Mouse (Mus musculus): Measurements from ENCODE around the gene Srms. TPM values are rescaled to one million over a fixed set of nuclear protein-coding genes. Genes with fewer than 3 reads are reported as not detected.

Srms gene
- 0.57 and 0.96 TPM in 2 replicates for polyA plus RNA-seq (2012; rRNA removed; ENCODE audit: low replicate concordance)

GRCm38 (mm10) chr2:181213021-181213445 is at the start of gene Srms:
TSS of gene Srms (minus strand) at chr2:181213185.

GRCm38 (mm10) chr2:181241602-181242313 is 28.8 kb upstream of the Srms start, which contains the start of gene Helz2:
TSS of gene Helz2 (minus strand) at chr2:181242027.

GRCm38 (mm10) chr2:181219538-181220216 is 6.7 kb upstream of the Srms start, which contains the start of gene Fndc11:
TSS of gene Fndc11 (plus strand) at chr2:181220013.

GRCm38 (mm10) chr2:181202422-181202821 is 10.6 kb downstream of the Srms start, which contains the start of gene Ptk6:
TSS of gene Ptk6 (minus strand) at chr2:181202789.

GRCm38 (mm10) chr2:181187121-181188000 is 25.6 kb downstream of the Srms start, which contains the start of gene Ppdpf:
TSS of gene Ppdpf (plus strand) at chr2:181187247.

GRCm38 (mm10) chr2:181156248-181157121 is 56.5 kb downstream of the Srms start, which contains the start of gene Eef1a2:
TSS of gene Eef1a2 (minus strand) at chr2:181157014.

Other genes with a start within 250 kb of the Srms start
- 46.8 and 52.4 TPM in 2 replicates for gene Arfgap1, start 246.0 kb downstream of the Srms start, polyA plus RNA-seq (2012; rRNA removed; ENCODE audit: low replicate concordance)
- gene Col20a1, start 226.7 kb downstream of the Srms start, polyA plus RNA-seq (2012; rRNA removed; ENCODE audit: low replicate concordance) = 2.1 and 3.8 TPM in 2 replicates
- 0.02 and 0.11 TPM in 2 replicates for gene Chrna4, start 169.6 kb downstream of the Srms start, polyA plus RNA-seq (2012; rRNA removed; ENCODE audit: low replicate concordance)
- gene Kcnq2, start 77.9 kb downstream of the Srms start, polyA plus RNA-seq (2012; rRNA removed; ENCODE audit: low replicate concordance) = 0.38 and 0.50 TPM in 2 replicates
- gene Eef1a2, start 56.2 kb downstream of the Srms start, polyA plus RNA-seq (2012; rRNA removed; ENCODE audit: low replicate concordance) = 2.7 and 3.7 TPM in 2 replicates
- gene Ppdpf, start 25.9 kb downstream of the Srms start, polyA plus RNA-seq (2012; rRNA removed; ENCODE audit: low replicate concordance) = 266 and 328 TPM in 2 replicates
- 1.1 and 6.9 TPM in 2 replicates for gene Ptk6, start 10.4 kb downstream of the Srms start, polyA plus RNA-seq (2012; rRNA removed; ENCODE audit: low replicate concordance)
- gene Fndc11, start 6.8 kb upstream of the Srms start, polyA plus RNA-seq (2012; rRNA removed; ENCODE audit: low replicate concordance) = 0.30 and 0.58 TPM in 2 replicates
- 30.3 and 39.9 TPM in 2 replicates for gene Helz2, start 28.8 kb upstream of the Srms start, polyA plus RNA-seq (2012; rRNA removed; ENCODE audit: low replicate concordance)
- 16.9 and 31.9 TPM in 2 replicates for gene Gmeb2, start 74.8 kb upstream of the Srms start, polyA plus RNA-seq (2012; rRNA removed; ENCODE audit: low replicate concordance)
- 2.8 and 2.9 TPM in 2 replicates for gene Stmn3, start 101.3 kb upstream of the Srms start, polyA plus RNA-seq (2012; rRNA removed; ENCODE audit: low replicate concordance)
- gene Rtel1, start 106.6 kb upstream of the Srms start, polyA plus RNA-seq (2012; rRNA removed; ENCODE audit: low replicate concordance) = 14.4 and 16.6 TPM in 2 replicates
- 12.9 and 14.2 TPM in 2 replicates for gene Zgpat, start 151.7 kb upstream of the Srms start, polyA plus RNA-seq (2012; rRNA removed; ENCODE audit: low replicate concordance)
- gene Arfrp1, start 152.2 kb upstream of the Srms start, polyA plus RNA-seq (2012; rRNA removed; ENCODE audit: low replicate concordance) = 14.4 and 16.3 TPM in 2 replicates
- 79.8 and 83.0 TPM in 2 replicates for gene Lime1, start 166.9 kb upstream of the Srms start, polyA plus RNA-seq (2012; rRNA removed; ENCODE audit: low replicate concordance)
- gene Zbtb46, start 246.2 kb upstream of the Srms start, polyA plus RNA-seq (2012; rRNA removed; ENCODE audit: low replicate concordance) = 0.85 and 0.96 TPM in 2 replicates